Mouse (Mus musculus) bone marrow macrophage, adult 2 months (primary cell): ENCODE results near the gene Ccnq. TPM values are rescaled to one million over a fixed set of nuclear protein-coding genes. Genes with fewer than 3 reads are reported as not detected.

ENCODE experiments used
- H3K27ac ChIP-seq: 2 replicates; pipeline ENCODE4 v1.5.1; 2012; ENCODE audit warnings: low read depth, low read length; ENCODE audit not compliant: insufficient read depth
- H3K4me1 ChIP-seq: 2 replicates; pipeline ENCODE4 v1.6.1; 2012; ENCODE audit warnings: low read length; ENCODE audit not compliant: control insufficient read depth, insufficient read depth
- H3K4me3 ChIP-seq: 2 replicates; pipeline ENCODE4 v1.5.1; 2012; ENCODE audit warnings: mild to moderate bottlenecking, low read length, moderate library complexity; ENCODE audit not compliant: insufficient read depth
- CTCF ChIP-seq: IDR thresholded peaks from 2 replicates; pipeline ENCODE4 v1.5.1; 2012; ENCODE audit warnings: low read depth, mild to moderate bottlenecking, low read length, moderate library complexity
- POLR2A ChIP-seq: IDR thresholded peaks from 2 replicates; pipeline ENCODE4 v1.6.1; 2012; ENCODE audit warnings: mild to moderate bottlenecking, low read depth, low read length, borderline replicate concordance
- polyA plus RNA-seq: library from polyadenylated mRNA; stranded (reverse); fragments of >200 nt; gene quantifications from 2 replicates; pipeline ENCODE4 v1.2.4, GENCODE M21; 2012; ENCODE audit not compliant: missing spikeins, insufficient read depth, insufficient read length

The Ccnq gene
- polyA plus RNA-seq, 1 experiment, result 18.7 TPM

DNA sequence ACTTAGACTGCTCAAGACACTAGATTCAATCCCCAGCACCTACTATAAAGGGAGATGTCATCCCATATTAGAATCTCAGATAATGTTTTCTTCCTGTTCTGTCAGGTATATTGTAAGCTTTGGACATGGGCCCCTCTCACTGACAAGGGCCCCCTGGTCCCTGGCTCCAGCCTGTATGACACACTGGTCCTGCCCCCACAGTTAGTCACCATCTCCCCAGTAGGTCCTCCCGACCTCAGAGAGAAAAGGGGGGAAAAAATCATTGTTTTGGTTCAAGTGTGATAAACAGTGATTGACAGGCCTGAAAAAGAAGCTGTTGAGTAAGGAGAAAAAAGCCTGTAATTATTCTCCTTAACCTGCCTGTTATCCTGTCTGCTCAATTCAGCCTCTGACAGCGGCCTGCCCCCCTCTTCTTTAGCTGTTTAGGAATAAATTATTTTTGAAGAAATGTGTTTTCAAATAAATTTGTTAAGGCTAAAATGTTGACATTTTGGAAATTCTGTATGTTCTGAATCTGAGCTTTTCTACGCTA lies 14.6 kb downstream of the Ccnq start:
- Histone ChIP-seq H3K4me3 (no peak overlapping the region), H3K4me1 (peaks cover 10% of the 10 kb centered on the region), H3K27ac (no peak overlapping the region)
- TF ChIP-seq POLR2A (no peak), CTCF (no peak)

DNA sequence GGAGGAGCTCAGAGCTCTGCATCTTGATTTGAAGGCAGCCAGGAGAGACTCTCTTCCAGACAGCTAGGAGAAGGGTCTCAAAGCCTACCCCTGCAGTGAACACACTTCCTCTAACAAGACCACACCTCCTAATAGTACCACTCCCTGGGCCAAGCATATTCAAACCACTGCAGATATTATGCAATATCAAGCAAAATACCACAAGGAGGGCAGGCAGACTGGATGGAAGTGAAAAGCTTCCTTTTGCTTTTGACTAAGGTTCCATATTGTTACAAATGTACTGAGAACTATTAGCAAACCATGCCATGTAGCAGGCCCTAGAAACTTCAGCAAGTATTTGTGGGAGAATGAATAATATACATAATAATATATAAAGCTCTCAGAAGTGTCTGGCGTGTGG lies 16.4 kb downstream of the Ccnq start:
- Histone ChIP-seq H3K27ac (no peak overlapping the region), H3K4me1 (peaks cover 10% of the 10 kb centered on the region), H3K4me3 (no peak overlapping the region)
- TF ChIP-seq CTCF (no peak), POLR2A (no peak)

DNA sequence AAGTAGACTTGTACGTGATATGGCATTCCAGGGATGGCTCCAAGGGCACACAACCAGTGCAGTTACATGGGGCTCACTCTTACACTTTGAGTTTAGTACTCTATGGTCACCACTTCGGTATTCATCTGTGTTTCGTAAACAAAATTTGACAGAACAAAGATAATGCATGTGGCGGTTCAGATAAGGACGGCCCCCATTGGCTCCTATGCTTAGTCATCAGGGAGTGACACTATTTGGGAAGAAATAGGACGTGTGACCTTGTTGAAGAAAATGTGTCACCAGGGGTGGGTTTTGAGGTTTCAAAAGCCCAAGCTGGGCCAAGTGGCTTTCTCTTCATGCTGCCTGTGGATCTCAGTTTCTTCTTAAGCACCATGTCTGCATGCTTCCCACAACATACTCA lies 18.9 kb downstream of the Ccnq start:
- Histone ChIP-seq H3K4me1 (peaks cover 10% of the 10 kb centered on the region), H3K27ac (no peak overlapping the region), H3K4me3 (no peak overlapping the region)
- TF ChIP-seq POLR2A (no peak), CTCF (no peak)

DNA sequence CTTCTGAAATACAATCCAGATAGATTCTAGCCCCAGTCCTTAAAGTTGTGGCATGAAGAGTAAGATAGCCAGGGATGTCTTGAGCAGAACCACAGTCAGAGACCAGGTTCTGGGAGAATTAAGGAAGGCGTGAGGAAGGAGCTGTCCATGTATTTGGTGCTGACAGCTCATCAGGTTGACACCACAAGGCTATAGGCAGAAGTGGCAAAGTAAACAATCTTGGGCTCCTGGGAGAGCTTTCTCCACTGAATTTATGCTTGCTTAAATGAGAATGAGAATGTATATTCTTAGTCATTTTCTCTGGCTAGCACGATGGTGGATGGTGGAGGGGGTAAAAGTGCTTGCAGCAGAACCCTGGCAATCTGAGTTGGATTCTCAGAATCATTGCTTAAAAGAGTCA lies 20.6 kb downstream of the Ccnq start:
- Histone ChIP-seq H3K27ac (no peak overlapping the region), H3K4me1 (peaks cover 8% of the 10 kb centered on the region), H3K4me3 (no peak overlapping the region)
- TF ChIP-seq CTCF (no peak), POLR2A (no peak)

DNA sequence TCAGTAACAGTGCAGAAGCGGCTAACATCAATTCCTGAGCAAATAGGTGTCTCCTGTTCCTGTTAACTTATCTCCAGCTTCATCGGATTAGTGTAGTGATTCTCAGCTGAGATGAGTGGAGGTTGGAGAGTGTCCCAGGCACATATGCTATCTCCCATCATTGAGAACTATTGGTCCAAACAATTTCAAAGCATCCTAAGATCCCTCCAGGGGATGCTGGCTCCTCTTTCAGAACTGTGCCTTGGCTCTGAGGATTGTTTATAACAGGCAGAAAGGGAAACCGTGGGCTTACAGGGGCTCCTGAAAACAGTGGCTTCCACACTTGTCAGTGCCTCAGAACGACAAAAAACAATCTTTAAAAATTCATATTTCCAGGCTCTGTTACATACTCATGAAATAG lies 23.5 kb downstream of the Ccnq start:
- Histone ChIP-seq H3K4me3 (no peak overlapping the region), H3K27ac (no peak overlapping the region), H3K4me1 (no peaks in the 10 kb centered on the region)
- TF ChIP-seq POLR2A (no peak), CTCF (no peak)

DNA sequence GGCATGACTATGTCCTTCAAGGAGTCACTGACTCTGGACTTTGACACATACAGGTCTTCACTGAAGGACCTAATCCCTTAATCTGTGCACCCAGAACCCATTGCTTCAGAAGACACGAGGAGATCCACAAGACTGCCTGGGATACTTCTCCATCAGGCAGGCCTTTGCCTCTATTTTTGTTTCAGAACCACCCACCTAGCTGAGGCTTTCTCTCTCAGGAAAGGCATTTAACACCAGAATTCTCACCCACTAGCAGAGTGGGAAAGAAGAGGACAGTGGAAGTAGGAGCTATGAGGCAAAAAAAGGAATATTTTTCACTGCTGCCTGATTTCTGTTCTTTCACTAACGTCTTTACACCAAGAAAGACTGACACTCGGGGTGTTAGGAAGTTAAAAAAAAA lies 25.2 kb downstream of the Ccnq start:
- Histone ChIP-seq H3K4me1 (no peaks in the 10 kb centered on the region), H3K4me3 (no peak overlapping the region), H3K27ac (no peak overlapping the region)
- no peak for TF ChIP-seq CTCF
- TF ChIP-seq POLR2A, result no peak

DNA sequence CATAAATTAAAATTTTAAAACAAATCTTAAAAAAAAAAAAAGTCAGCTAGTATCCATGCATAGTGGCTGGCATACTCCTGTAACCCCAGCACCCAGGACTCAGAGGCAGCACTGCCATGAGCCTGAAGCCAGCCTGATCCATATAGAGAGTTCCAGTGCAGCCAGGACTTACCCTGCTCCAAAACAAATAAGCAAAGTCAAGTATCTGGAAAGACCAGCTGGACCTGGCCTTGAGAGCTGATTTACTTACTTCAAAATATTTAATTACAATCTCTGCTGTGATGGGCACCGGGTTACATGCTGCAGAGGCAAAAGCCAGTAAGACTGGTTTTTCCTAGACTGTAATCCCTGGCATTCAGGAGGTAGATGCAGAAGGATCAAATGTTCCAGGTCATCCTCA lies 26.7 kb downstream of the Ccnq start:
- Histone ChIP-seq H3K4me3 (no peak overlapping the region), H3K27ac (no peak overlapping the region), H3K4me1 (no peaks in the 10 kb centered on the region)
- TF ChIP-seq POLR2A (no peak), CTCF (no peak)

DNA sequence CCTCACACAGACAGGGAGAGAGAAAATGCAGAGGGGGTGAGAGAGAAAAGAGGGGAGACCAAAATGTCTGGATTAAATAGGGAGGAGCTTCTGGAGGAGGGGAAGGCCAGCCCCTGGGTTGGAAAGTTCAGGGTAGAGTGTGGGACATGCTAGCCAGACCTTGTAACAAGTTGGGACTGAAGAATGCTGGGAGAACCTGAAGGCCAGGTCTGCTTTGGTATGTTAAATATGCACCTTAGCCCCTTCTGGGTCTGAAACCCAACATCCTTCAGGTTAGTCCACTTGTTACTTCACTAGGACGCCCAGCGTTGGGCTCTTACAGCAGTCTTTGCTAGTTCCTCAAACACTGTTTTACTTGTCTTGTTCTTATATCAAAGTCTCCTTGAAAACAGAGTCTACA lies 30.1 kb downstream of the Ccnq start:
- TF ChIP-seq POLR2A, result no peak
- TF ChIP-seq CTCF, result no peak
- Histone ChIP-seq H3K27ac (no peak overlapping the region), H3K4me1 (no peaks in the 10 kb centered on the region), H3K4me3 (no peak overlapping the region)

DNA sequence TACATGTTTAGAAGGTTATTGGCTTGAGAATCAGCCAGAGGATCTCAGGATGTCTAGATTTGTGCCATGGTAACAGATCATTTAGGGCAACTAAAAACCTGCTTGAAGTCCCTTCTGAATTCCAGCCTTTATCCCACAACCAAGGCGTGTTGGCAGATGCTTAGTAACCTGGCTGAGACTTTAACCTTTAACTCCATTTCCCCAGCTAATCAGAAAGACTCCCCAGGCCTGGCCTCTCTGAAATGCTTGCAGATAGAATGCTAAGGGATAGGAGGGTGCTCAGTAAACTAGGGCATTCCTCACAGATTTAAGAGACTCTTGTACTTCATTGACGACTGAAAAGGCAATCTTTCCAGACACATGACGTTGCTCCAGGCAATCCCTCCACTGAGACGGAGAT lies 33.9 kb downstream of the Ccnq start:
- no peak for TF ChIP-seq POLR2A
- no peak for TF ChIP-seq CTCF
- Histone ChIP-seq H3K27ac (no peak overlapping the region), H3K4me3 (no peak overlapping the region), H3K4me1 (peaks cover 2% of the 10 kb centered on the region; the same call in 1 of the 2 replicates)

DNA sequence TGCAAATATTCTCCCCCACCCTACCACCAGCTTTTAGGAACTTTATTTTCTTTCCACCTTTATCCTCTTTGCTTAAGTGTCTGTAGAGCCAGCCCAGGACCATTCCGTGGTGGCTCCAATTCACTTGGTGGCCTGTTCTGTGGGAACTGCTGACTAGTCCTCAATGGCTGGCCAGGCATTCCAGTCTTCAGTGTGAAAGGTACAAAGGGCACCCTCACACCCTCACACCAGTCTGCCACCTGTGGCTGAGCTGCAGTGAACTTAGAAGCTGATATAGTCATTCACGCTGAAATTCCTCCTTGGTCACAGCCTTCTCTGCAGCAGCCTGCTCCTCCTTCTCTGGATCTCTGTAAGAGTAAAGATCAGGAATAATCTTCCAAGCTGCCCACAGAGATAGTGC lies 42.9 kb downstream of the Ccnq start:
- peaks cover 6% of the 10 kb centered on the region for H3K4me1 ChIP-seq
- H3K27ac ChIP-seq, result no peak overlapping the region
- H3K4me3 ChIP-seq, result no peak overlapping the region
- TF ChIP-seq POLR2A (no peak), CTCF (no peak)

DNA sequence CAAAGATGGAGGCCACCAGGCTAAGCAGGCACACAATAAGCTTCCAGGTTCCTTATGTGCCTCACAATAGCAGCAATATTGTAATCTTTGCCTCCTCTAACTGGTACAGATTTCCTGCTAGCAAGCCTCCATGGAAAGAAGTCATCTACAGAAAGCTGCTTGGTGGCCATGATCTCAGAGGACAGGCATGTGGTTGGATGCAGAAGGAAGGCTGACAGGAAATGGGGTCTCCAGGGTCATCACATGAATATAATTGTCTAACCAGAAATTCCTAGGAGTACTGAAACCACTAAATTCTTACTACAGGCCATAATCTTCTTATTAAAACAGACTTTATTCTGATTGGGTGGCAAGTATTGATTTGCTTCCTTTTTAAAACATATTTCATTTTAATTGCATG lies 45.5 kb downstream of the Ccnq start:
- H3K27ac ChIP-seq, result no peak overlapping the region
- H3K4me1 ChIP-seq, result peaks cover 8% of the 10 kb centered on the region
- no peak for TF ChIP-seq CTCF
- TF ChIP-seq POLR2A, result no peak
- H3K4me3 ChIP-seq, result no peak overlapping the region
